Mouse (Mus musculus): ENCODE measurements around the gene Noxo1. TPM values are rescaled to one million over a fixed set of nuclear protein-coding genes. Genes with fewer than 3 reads are reported as not detected.

The Noxo1 gene
- polyA plus RNA-seq, 2 experiments, result 0.25 to 0.97 TPM

DNA sequence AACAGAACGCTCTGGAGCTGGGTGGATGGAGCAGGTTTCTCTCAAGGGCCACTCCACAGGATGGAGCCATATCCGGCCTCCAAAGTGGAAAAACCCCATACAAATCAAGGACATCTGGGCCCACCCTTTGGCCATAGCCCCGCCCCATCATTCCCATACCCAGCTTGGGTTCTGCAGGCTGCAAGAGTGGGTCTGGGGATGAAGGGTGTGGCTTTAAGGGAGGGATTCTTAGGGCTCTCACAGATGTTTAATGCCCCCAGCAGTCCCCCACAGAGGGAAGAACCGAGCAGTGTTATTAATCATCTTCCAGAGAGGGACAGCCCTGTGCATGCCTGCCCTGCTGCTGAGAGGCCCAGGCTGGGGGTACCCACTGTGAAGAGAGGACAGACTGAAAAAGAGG is 51.0 kb downstream of the Noxo1 start:
- peaks cover 21% of the 10 kb centered on the region for H3K27me3 ChIP-seq (ENCODE audit: control insufficient read depth, insufficient read depth, low read length)
- H3K4me2 ChIP-seq (ENCODE audit: low read depth), result no peak overlapping the region
- no peak overlapping the region for H3K4me3 ChIP-seq (ENCODE audit: insufficient read depth in 1 of 2, low read depth in 2 of 2, low read length in 2 of 2)
- TF ChIP-seq CTCF (IDR thresholded peaks at IDR 0.05; ENCODE audit: low read depth), result no peak
- TF ChIP-seq EP300 (IDR thresholded peaks at IDR 0.05; ENCODE audit: low read depth), result no peak
- H3K4me1 ChIP-seq (replicated peaks; ENCODE audit: control insufficient read depth in 2 of 2, insufficient read depth in 2 of 2, low read length in 1 of 2), result 0 out of 4 replicates have a peak, but pooled peaks cover 0 to 3% of the 10 kb centered on the region in 2 experiments
- no peaks in the 10 kb centered on the region for H3K36me3 ChIP-seq (replicated peaks; ENCODE audit: control insufficient read depth, insufficient read depth, low read depth)
- ATAC-seq (ENCODE audit: insufficient read depth), result no peak
- no peaks in the 10 kb centered on the region for H3K9me3 ChIP-seq (ENCODE audit: control insufficient read depth, low read length)
- H3K27ac ChIP-seq, result no peak overlapping the region
- no peak for DNase-seq (ENCODE audit: low read depth in 3 of 3, low spot score in 3 of 3)
- 32% methylated on average over 4 of the region's 4 CpGs for WGBS (ENCODE audit: insufficient replicate concordance)
- H3K9ac ChIP-seq (replicated peaks), result no peak overlapping the region

Other genes starting within 250 kb of the Noxo1 start
Only the 30 nearest of the 32 such genes appear.
- 37.9 and 38.2 TPM in 2 replicates for gene Pgp, start 225.8 kb upstream of the Noxo1 start, polyA plus RNA-seq (2012; rRNA removed)
- 70.4 and 76.7 TPM in 2 replicates for gene Pgp, start 225.8 kb upstream of the Noxo1 start, polyA plus RNA-seq (2014; fragmentation: Nextera tagmentation; extraction: Ambion mirVana)
- gene Bricd5, start 222.3 kb upstream of the Noxo1 start, polyA plus RNA-seq (2012; rRNA removed), result 0.29 and 0.30 TPM in 2 replicates
- gene Bricd5, start 222.3 kb upstream of the Noxo1 start, polyA plus RNA-seq (2014; fragmentation: Nextera tagmentation; extraction: Ambion mirVana), result 0.23 TPM in 1 of 2 replicates, not detected in the other
- 13.5 and 18.5 TPM in 2 replicates for gene Mlst8, start 217.2 kb upstream of the Noxo1 start, polyA plus RNA-seq (2012; rRNA removed)
- gene Mlst8, start 217.2 kb upstream of the Noxo1 start, polyA plus RNA-seq (2014; fragmentation: Nextera tagmentation; extraction: Ambion mirVana), result 9.6 and 11.2 TPM in 2 replicates
- gene Caskin1, start 207.6 kb upstream of the Noxo1 start, polyA plus RNA-seq (2012; rRNA removed), result 0.09 and 0.11 TPM in 2 replicates
- gene Caskin1, start 207.6 kb upstream of the Noxo1 start, polyA plus RNA-seq (2014; fragmentation: Nextera tagmentation; extraction: Ambion mirVana), result 0.08 TPM in 2 replicates
- gene Traf7, start 168.3 kb upstream of the Noxo1 start, polyA plus RNA-seq (2012; rRNA removed), result 55.4 and 64.2 TPM in 2 replicates
- 25.6 and 29.4 TPM in 2 replicates for gene Traf7, start 168.3 kb upstream of the Noxo1 start, polyA plus RNA-seq (2014; fragmentation: Nextera tagmentation; extraction: Ambion mirVana)
- 0.21 and 0.28 TPM in 2 replicates for gene Rab26, start 162.0 kb upstream of the Noxo1 start, polyA plus RNA-seq (2012; rRNA removed)
- 0.95 and 1.0 TPM in 2 replicates for gene Rab26, start 162.0 kb upstream of the Noxo1 start, polyA plus RNA-seq (2014; fragmentation: Nextera tagmentation; extraction: Ambion mirVana)
- gene Pkd1, start 146.4 kb upstream of the Noxo1 start, polyA plus RNA-seq (2012; rRNA removed), result 3.4 and 4.0 TPM in 2 replicates
- 1.8 and 2.9 TPM in 2 replicates for gene Pkd1, start 146.4 kb upstream of the Noxo1 start, polyA plus RNA-seq (2014; fragmentation: Nextera tagmentation; extraction: Ambion mirVana)
- 17.0 and 21.4 TPM in 2 replicates for gene Tsc2, start 63.6 kb upstream of the Noxo1 start, polyA plus RNA-seq (2012; rRNA removed)
- gene Tsc2, start 63.6 kb upstream of the Noxo1 start, polyA plus RNA-seq (2014; fragmentation: Nextera tagmentation; extraction: Ambion mirVana), result 17.6 and 23.8 TPM in 2 replicates
- 6.2 and 6.6 TPM in 2 replicates for gene Nthl1, start 63.6 kb upstream of the Noxo1 start, polyA plus RNA-seq (2012; rRNA removed)
- 5.9 and 6.1 TPM in 2 replicates for gene Nthl1, start 63.6 kb upstream of the Noxo1 start, polyA plus RNA-seq (2014; fragmentation: Nextera tagmentation; extraction: Ambion mirVana)
- 5.5 and 5.7 TPM in 2 replicates for gene Slc9a3r2, start 45.9 kb upstream of the Noxo1 start, polyA plus RNA-seq (2012; rRNA removed)
- gene Slc9a3r2, start 45.9 kb upstream of the Noxo1 start, polyA plus RNA-seq (2014; fragmentation: Nextera tagmentation; extraction: Ambion mirVana), result 8.1 and 9.9 TPM in 2 replicates
- gene Npw, start 37.8 kb upstream of the Noxo1 start, polyA plus RNA-seq (2012; rRNA removed), result 0.27 TPM in 1 of 2 replicates, not detected in the other
- 0.29 TPM in 1 of 2 replicates, not detected in the other for gene Npw, start 37.8 kb upstream of the Noxo1 start, polyA plus RNA-seq (2014; fragmentation: Nextera tagmentation; extraction: Ambion mirVana)
- gene Zfp598, start 26.5 kb upstream of the Noxo1 start, polyA plus RNA-seq (2012; rRNA removed), result 21.3 and 23.8 TPM in 2 replicates
- gene Zfp598, start 26.5 kb upstream of the Noxo1 start, polyA plus RNA-seq (2014; fragmentation: Nextera tagmentation; extraction: Ambion mirVana), result 10.7 and 14.5 TPM in 2 replicates
- gene Syngr3, start 6.3 kb upstream of the Noxo1 start, polyA plus RNA-seq (2012; rRNA removed), result 0.06 and 0.14 TPM in 2 replicates
- 0.08 TPM in 1 of 2 replicates, not detected in the other for gene Syngr3, start 6.3 kb upstream of the Noxo1 start, polyA plus RNA-seq (2014; fragmentation: Nextera tagmentation; extraction: Ambion mirVana)
- gene Gfer, start 78 bp upstream of the Noxo1 start, polyA plus RNA-seq (2012; rRNA removed), result 13.9 and 19.5 TPM in 2 replicates
- 30.2 and 32.3 TPM in 2 replicates for gene Gfer, start 78 bp upstream of the Noxo1 start, polyA plus RNA-seq (2014; fragmentation: Nextera tagmentation; extraction: Ambion mirVana)
- gene Tbl3, start 11.4 kb downstream of the Noxo1 start, polyA plus RNA-seq (2012; rRNA removed), result 20.5 and 26.8 TPM in 2 replicates
- gene Tbl3, start 11.4 kb downstream of the Noxo1 start, polyA plus RNA-seq (2014; fragmentation: Nextera tagmentation; extraction: Ambion mirVana), result 31.3 and 33.4 TPM in 2 replicates
- 0.11 and 0.29 TPM in 2 replicates for gene Rnf151, start 21.8 kb downstream of the Noxo1 start, polyA plus RNA-seq (2012; rRNA removed)
- not detected in 2 replicates for gene Rnf151, start 21.8 kb downstream of the Noxo1 start, polyA plus RNA-seq (2014; fragmentation: Nextera tagmentation; extraction: Ambion mirVana)
- gene Rps2, start 21.9 kb downstream of the Noxo1 start, polyA plus RNA-seq (2012; rRNA removed), result 2,096 and 2,246 TPM in 2 replicates
- 1,219 and 1,250 TPM in 2 replicates for gene Rps2, start 21.9 kb downstream of the Noxo1 start, polyA plus RNA-seq (2014; fragmentation: Nextera tagmentation; extraction: Ambion mirVana)
- 84.0 and 162 TPM in 2 replicates for gene Ndufb10, start 28.2 kb downstream of the Noxo1 start, polyA plus RNA-seq (2012; rRNA removed)
- 207 and 216 TPM in 2 replicates for gene Ndufb10, start 28.2 kb downstream of the Noxo1 start, polyA plus RNA-seq (2014; fragmentation: Nextera tagmentation; extraction: Ambion mirVana)
- 0.03 TPM in 1 of 2 replicates, not detected in the other for gene Rpl3l, start 31.6 kb downstream of the Noxo1 start, polyA plus RNA-seq (2012; rRNA removed)
- gene Rpl3l, start 31.6 kb downstream of the Noxo1 start, polyA plus RNA-seq (2014; fragmentation: Nextera tagmentation; extraction: Ambion mirVana), result not detected in 2 replicates
- gene Msrb1, start 40.4 kb downstream of the Noxo1 start, polyA plus RNA-seq (2012; rRNA removed), result 18.3 and 25.4 TPM in 2 replicates
- 28.8 and 28.9 TPM in 2 replicates for gene Msrb1, start 40.4 kb downstream of the Noxo1 start, polyA plus RNA-seq (2014; fragmentation: Nextera tagmentation; extraction: Ambion mirVana)
- gene Hs3st6, start 56.8 kb downstream of the Noxo1 start, polyA plus RNA-seq (2012; rRNA removed), result 0.03 and 0.06 TPM in 2 replicates
- not detected in 2 replicates for gene Hs3st6, start 56.8 kb downstream of the Noxo1 start, polyA plus RNA-seq (2014; fragmentation: Nextera tagmentation; extraction: Ambion mirVana)
- 0.50 and 0.65 TPM in 2 replicates for gene Meiob, start 108.1 kb downstream of the Noxo1 start, polyA plus RNA-seq (2012; rRNA removed)
- 0.90 and 1.2 TPM in 2 replicates for gene Meiob, start 108.1 kb downstream of the Noxo1 start, polyA plus RNA-seq (2014; fragmentation: Nextera tagmentation; extraction: Ambion mirVana)
- gene Hagh, start 143.9 kb downstream of the Noxo1 start, polyA plus RNA-seq (2012; rRNA removed), result 49.8 and 65.9 TPM in 2 replicates
- gene Hagh, start 143.9 kb downstream of the Noxo1 start, polyA plus RNA-seq (2014; fragmentation: Nextera tagmentation; extraction: Ambion mirVana), result 109 and 120 TPM in 2 replicates
- gene Fahd1, start 154.1 kb downstream of the Noxo1 start, polyA plus RNA-seq (2012; rRNA removed), result 18.6 and 24.0 TPM in 2 replicates
- 37.2 and 40.1 TPM in 2 replicates for gene Fahd1, start 154.1 kb downstream of the Noxo1 start, polyA plus RNA-seq (2014; fragmentation: Nextera tagmentation; extraction: Ambion mirVana)
- 3.4 and 4.3 TPM in 2 replicates for gene Igfals, start 169.8 kb downstream of the Noxo1 start, polyA plus RNA-seq (2012; rRNA removed)
- gene Igfals, start 169.8 kb downstream of the Noxo1 start, polyA plus RNA-seq (2014; fragmentation: Nextera tagmentation; extraction: Ambion mirVana), result 4.7 and 6.3 TPM in 2 replicates
- 30.8 and 33.1 TPM in 2 replicates for gene Nubp2, start 190.1 kb downstream of the Noxo1 start, polyA plus RNA-seq (2012; rRNA removed)
- 76.7 and 80.1 TPM in 2 replicates for gene Nubp2, start 190.1 kb downstream of the Noxo1 start, polyA plus RNA-seq (2014; fragmentation: Nextera tagmentation; extraction: Ambion mirVana)
- gene Spsb3, start 190.4 kb downstream of the Noxo1 start, polyA plus RNA-seq (2012; rRNA removed), result 26.3 and 28.4 TPM in 2 replicates
- 37.5 and 40.2 TPM in 2 replicates for gene Spsb3, start 190.4 kb downstream of the Noxo1 start, polyA plus RNA-seq (2014; fragmentation: Nextera tagmentation; extraction: Ambion mirVana)
- gene Eme2, start 198.9 kb downstream of the Noxo1 start, polyA plus RNA-seq (2012; rRNA removed), result 7.6 and 9.4 TPM in 2 replicates
- 7.4 and 8.5 TPM in 2 replicates for gene Eme2, start 198.9 kb downstream of the Noxo1 start, polyA plus RNA-seq (2014; fragmentation: Nextera tagmentation; extraction: Ambion mirVana)
- gene Mrps34, start 198.9 kb downstream of the Noxo1 start, polyA plus RNA-seq (2012; rRNA removed), result 48.0 and 49.2 TPM in 2 replicates
- 43.5 and 49.9 TPM in 2 replicates for gene Mrps34, start 198.9 kb downstream of the Noxo1 start, polyA plus RNA-seq (2014; fragmentation: Nextera tagmentation; extraction: Ambion mirVana)
- 55.7 and 65.6 TPM in 2 replicates for gene Nme3, start 200.3 kb downstream of the Noxo1 start, polyA plus RNA-seq (2012; rRNA removed)
- gene Nme3, start 200.3 kb downstream of the Noxo1 start, polyA plus RNA-seq (2014; fragmentation: Nextera tagmentation; extraction: Ambion mirVana), result 79.2 and 83.7 TPM in 2 replicates